Mouse (Mus musculus) small intestine, adult 2 months (tissue): ENCODE results near the gene Nmral1. TPM values are rescaled to one million over a fixed set of nuclear protein-coding genes. Genes with fewer than 3 reads are reported as not detected.
"Not testable (repeated sequence)": the region's sequence is repeated elsewhere in the genome, so short reads cannot be mapped to it uniquely, and the experiment has no call there.

Experiments
- H3K27ac ChIP-seq: fragments of 200-500 bp; 2 replicates; pipeline ENCODE4 v1.5.1; 2012; ENCODE audit warnings: low read depth, low read length, control low read depth, inconsistent platforms; ENCODE audit not compliant: insufficient read depth
- H3K27me3 ChIP-seq: fragments of 200-500 bp; 2 replicates; pipeline ENCODE4 v1.6.1; 2012; ENCODE audit warnings: mild to moderate bottlenecking, moderate library complexity, low read length, inconsistent platforms; ENCODE audit not compliant: control insufficient read depth, insufficient read depth
- H3K36me3 ChIP-seq: fragments of 200-500 bp; 2 replicates; pipeline ENCODE4 v1.6.1; 2012; ENCODE audit warnings: mild to moderate bottlenecking, low read length, control low read depth, inconsistent platforms; ENCODE audit not compliant: control insufficient read depth, insufficient read depth
- H3K4me1 ChIP-seq: fragments of 200-500 bp; 2 replicates; pipeline ENCODE4 v1.6.1; 2012; ENCODE audit warnings: low read length, inconsistent platforms, mixed read lengths; ENCODE audit not compliant: control insufficient read depth, insufficient read depth, insufficient read length
- H3K4me3 ChIP-seq: fragments of 200-500 bp; 2 replicates; pipeline ENCODE4 v1.5.1; 2012; ENCODE audit warnings: low read depth, mild to moderate bottlenecking, control low read depth, inconsistent platforms, low read length, moderate library complexity
- CTCF ChIP-seq: fragments of 200-500 bp; IDR thresholded peaks from 2 replicates; pipeline ENCODE4 v1.5.1; 2012; ENCODE audit warnings: low read depth, mild to moderate bottlenecking, control low read depth, inconsistent platforms, low read length, moderate library complexity, mixed read lengths; ENCODE audit not compliant: insufficient replicate concordance, insufficient read length; ENCODE audit errors: extremely low read depth
- POLR2A ChIP-seq: fragments of 200-500 bp; IDR thresholded peaks from 2 replicates; pipeline ENCODE4 v1.6.1; 2012; ENCODE audit warnings: low read depth, mild to moderate bottlenecking, control low read depth, inconsistent platforms, low read length, moderate library complexity
- WGBS: fragments of 180-500 bp; shearing (Covaris S2); methylation state at CpG from one replicate; pipeline ENCODE4 v1.1.7; 2018; 5-methylcytosine and 5-hydroxymethylcytosine counted together
- polyA plus RNA-seq: library from polyadenylated mRNA; depleted of rRNA; stranded (reverse); fragments of >200 nt; gene quantifications from 2 replicates; pipeline ENCODE4 v1.2.3, GENCODE M21; 2012

The Nmral1 gene
- polyA plus RNA-seq, 1 experiment: 5.6 TPM

- 45% methylated on average over 3 of the region's 3 CpGs for WGBS
- H3K36me3 ChIP-seq: no peaks in the 10 kb centered on the region; the same call in none of the 2 replicates
- TF ChIP-seq CTCF (no peak), POLR2A (no peak)
- peak overlapping the region; percentile 27; the same call in 1 of the 2 replicates for H3K4me3 ChIP-seq
- peaks cover 2% of the 10 kb centered on the region; the same call in 1 of the 2 replicates for H3K4me1 ChIP-seq
- H3K27me3 ChIP-seq: no peaks in the 10 kb centered on the region
- no peak overlapping the region for H3K27ac ChIP-seq
Measured at GRCm38 (mm10) chr16:4717866-4718265, 1.3 kb downstream of the Nmral1 start.

- TF ChIP-seq POLR2A: no peak
- TF ChIP-seq CTCF: no peak
- peaks cover 4% of the 10 kb centered on the region for H3K36me3 ChIP-seq
- no peak overlapping the region for H3K27ac ChIP-seq
- WGBS: 86% methylated on average over 17 of the region's 17 CpGs
- no peaks in the 10 kb centered on the region for H3K27me3 ChIP-seq
- peaks cover 1% of the 10 kb centered on the region; the same call in 1 of the 2 replicates for H3K4me1 ChIP-seq
- no peak overlapping the region for H3K4me3 ChIP-seq
Measured at GRCm38 (mm10) chr16:4713861-4714710, 5.1 kb downstream of the Nmral1 start.

- TF ChIP-seq POLR2A (no peak), CTCF (no peak)
- no peak overlapping the region for H3K27ac ChIP-seq
- no peak overlapping the region for H3K4me3 ChIP-seq
- 94% methylated on average over 4 of the region's 4 CpGs for WGBS
- peaks cover 20% of the 10 kb centered on the region for H3K36me3 ChIP-seq
- H3K4me1 ChIP-seq: no peaks in the 10 kb centered on the region
- H3K27me3 ChIP-seq: no peaks in the 10 kb centered on the region
Measured at GRCm38 (mm10) chr16:4711173-4711572, 8.0 kb downstream of the Nmral1 start.

GRCm38 (mm10) chr16:4705541-4705940 lies 13.6 kb downstream of the Nmral1 start:
- Histone ChIP-seq H3K4me1 (no peaks in the 10 kb centered on the region), H3K27me3 (no peaks in the 10 kb centered on the region), H3K36me3 (peaks cover 55% of the 10 kb centered on the region), H3K27ac (no peak overlapping the region), H3K4me3 (no peak overlapping the region)
- 53% methylated on average over 4 of the region's 4 CpGs for WGBS
- TF ChIP-seq CTCF (no peak), POLR2A (no peak)

GRCm38 (mm10) chr16:4702646-4703045 lies 16.5 kb downstream of the Nmral1 start:
- no peak overlapping the region for H3K4me3 ChIP-seq
- H3K4me1 ChIP-seq: no peaks in the 10 kb centered on the region
- TF ChIP-seq CTCF (no peak), POLR2A (no peak)
- 69% methylated on average over 1 of the region's 1 CpGs for WGBS
- no peaks in the 10 kb centered on the region for H3K27me3 ChIP-seq
- H3K36me3 ChIP-seq: peaks cover 72% of the 10 kb centered on the region
- no peak overlapping the region for H3K27ac ChIP-seq

GRCm38 (mm10) chr16:4701211-4701610 lies 17.9 kb downstream of the Nmral1 start:
- TF ChIP-seq POLR2A: no peak
- no peak for TF ChIP-seq CTCF
- WGBS: 72% methylated on average over 3 of the region's 3 CpGs
- H3K27ac ChIP-seq: no peak overlapping the region
- no peaks in the 10 kb centered on the region for H3K4me1 ChIP-seq
- peaks cover 71% of the 10 kb centered on the region for H3K36me3 ChIP-seq
- no peaks in the 10 kb centered on the region for H3K27me3 ChIP-seq
- H3K4me3 ChIP-seq: no peak overlapping the region

GRCm38 (mm10) chr16:4689371-4689770 lies 29.8 kb downstream of the Nmral1 start:
- H3K36me3 ChIP-seq: peaks cover 40% of the 10 kb centered on the region
- WGBS: 99% methylated on average over 4 of the region's 4 CpGs
- not testable (repeated sequence) for H3K27ac ChIP-seq, H3K27me3 ChIP-seq, H3K4me1 ChIP-seq, H3K4me3 ChIP-seq
